Mouse (Mus musculus): ENCODE measurements around the gene Dner.

DNA sequence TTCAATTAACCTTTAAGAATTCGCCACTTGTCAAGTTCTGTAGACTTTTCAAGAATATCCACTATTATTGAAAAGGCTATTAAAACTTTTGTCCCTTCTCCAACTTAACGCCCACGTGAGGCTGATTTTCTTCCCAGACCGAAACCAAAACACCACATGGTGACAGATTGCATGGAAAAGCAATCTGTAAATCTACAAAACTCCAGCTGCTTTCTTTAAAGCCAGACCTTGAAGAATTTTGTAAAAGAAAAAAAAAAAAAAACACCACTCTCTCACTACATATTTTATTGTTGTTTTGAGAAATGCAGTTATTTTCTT is 173.1 kb downstream of the Dner start:
- TF ChIP-seq CTCF (IDR thresholded peaks at IDR 0.05 in 2 of 3, conservative IDR thresholded peaks at IDR 0.05 in 1 of 3; ENCODE audit: control insufficient read depth in 1 of 3, insufficient read depth in 1 of 3, low read depth in 2 of 3, low read length in 3 of 3, poor library complexity in 1 of 3, severe bottlenecking in 1 of 3) = no peak
- TF ChIP-seq POLR2A (IDR thresholded peaks at IDR 0.05; ENCODE audit: control insufficient read depth in 1 of 2, insufficient read depth in 1 of 2, low read depth in 1 of 2, low read length in 2 of 2, poor library complexity in 1 of 2) = no peak
- no peak for TF ChIP-seq ELF1 (IDR thresholded peaks at IDR 0.05; ENCODE audit: low read depth, low read length)
- no peak for TF ChIP-seq POLR2AphosphoS2 (IDR thresholded peaks at IDR 0.05; ENCODE audit: low read length)
- no peak for TF ChIP-seq EP300 (IDR thresholded peaks at IDR 0.05; ENCODE audit: low read depth in 1 of 2, low read length in 2 of 2)

Measured in MEL (cell line).